Mouse (Mus musculus) G1E (cell line): ENCODE measurements around the gene Tenm2.

Experiments used
- CTCF ChIP-seq: IDR thresholded peaks from 2 replicates; pipeline ENCODE4 v1.5.1; 2012; ENCODE audit warnings: low read depth, low read length, inconsistent platforms, mixed read lengths
- GATA1 ChIP-seq: IDR thresholded peaks from 2 replicates; pipeline ENCODE4 v1.6.1; 2012; ENCODE audit warnings: borderline replicate concordance, low read length, inconsistent platforms, mixed read lengths
- TAL1 ChIP-seq: conservative IDR thresholded peaks from 2 replicates; pipeline ENCODE4 v1.6.1; 2012; ENCODE audit warnings: low read depth, low read length, inconsistent platforms, mixed read lengths

DNA sequence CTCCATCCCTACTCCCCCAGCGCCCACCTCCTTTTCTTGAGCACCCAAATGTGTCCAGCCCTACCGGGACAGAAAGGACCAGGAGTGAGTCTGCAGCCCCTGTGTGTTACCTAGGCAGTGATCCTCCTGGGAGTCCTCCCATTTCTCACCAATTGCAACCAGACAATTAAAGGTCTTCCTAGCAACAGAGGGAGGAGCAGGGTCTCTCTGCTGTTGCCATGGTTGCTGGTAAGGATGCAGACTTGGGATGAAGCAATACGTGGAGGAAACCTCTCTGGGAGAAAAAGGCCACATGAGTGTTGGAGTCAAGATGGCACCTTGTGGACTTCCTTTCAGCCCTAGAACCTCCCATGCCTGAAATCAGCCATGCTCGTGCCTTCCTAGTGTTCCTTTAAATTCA is 1235.7 kb downstream of the Tenm2 start:
- TF ChIP-seq CTCF: no peak
- no peak for TF ChIP-seq GATA1
- TF ChIP-seq TAL1: no peak
